29 mouse cellular contexts compared by ENCODE assay signal in the genomic region with DNA sequence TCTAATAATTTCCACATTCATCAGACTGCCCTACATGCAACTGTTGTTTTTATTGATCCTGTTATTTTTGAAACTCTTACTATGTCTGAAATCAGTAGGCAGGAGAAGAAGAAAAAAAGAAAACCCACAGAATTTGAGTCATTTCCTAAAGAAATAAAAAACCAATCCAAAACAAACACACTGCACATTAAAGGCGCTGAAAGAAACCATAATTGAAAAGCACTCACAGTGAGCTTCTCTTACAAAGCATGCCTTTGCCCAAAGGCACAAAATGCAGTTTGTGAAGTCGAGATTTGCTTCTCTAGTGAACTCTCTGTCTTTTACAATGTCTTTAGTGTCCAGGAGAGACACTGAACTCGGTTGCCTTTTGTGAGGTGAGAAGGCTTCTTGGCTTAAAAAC. TPM values are rescaled to one million over a fixed set of nuclear protein-coding genes. Genes with fewer than 3 reads are reported as not detected.
DNase-seq lines count a peak whose midpoint lies in the region; ATAC-seq lines count a peak whose summit lies in the region.
"Had no signal": no experiment of that assay in that cellular context is flagged by ENCODE, and none has a peak within 500 bp of the region (broad histone marks: within the 10 kb centered on the region; RNA-seq: fewer than 3 reads in every experiment).

No protein-coding gene starts in this region.

- no peaks in the 10 kb centered on the region for H3K27me3 ChIP-seq in heart, embryonic 15.5 days
- no peaks in the 10 kb centered on the region for H3K27me3 ChIP-seq in liver, embryonic 12.5 days (replicated peaks)
- H3K27me3 ChIP-seq in limb, embryonic 15.5 days = no peaks in the 10 kb centered on the region
- H3K27me3 ChIP-seq: embryonic facial prominence, embryonic 15.5 days; hindbrain, embryonic 15.5 days; limb, embryonic 12.5 days; midbrain, embryonic 15.5 days; Patski; stomach, embryonic 15.5 days had no signal

- no peak for DNase-seq in heart, postnatal 10 days
- DNase-seq in liver (no peak), NIH3T3 (ENCODE audit: low read depth) (peak; percentile 59)
- no peak for DNase-seq in urinary bladder, postnatal 4 days (ENCODE audit: low spot score in 2 of 2)
- DNase-seq: adrenal gland, adult 8-10 months; cerebellum, adult 9-10 months; heart, adult 18-20 months; heart, postnatal 36 days; kidney, postnatal 4 days; layer of hippocampus, adult 9-11 months; lung, adult 2 months; right cerebral cortex, postnatal 25 days had no signal

- no peak overlapping the region for H3K4me2 ChIP-seq in heart, embryonic 15.5 days
- H3K4me2 ChIP-seq in liver, embryonic 12.5 days = no peak overlapping the region
- no peak overlapping the region for H3K4me2 ChIP-seq in limb, embryonic 15.5 days
- H3K4me2 ChIP-seq: embryonic facial prominence, embryonic 15.5 days; hindbrain, embryonic 15.5 days; limb, embryonic 12.5 days; midbrain, embryonic 15.5 days; stomach, embryonic 15.5 days had no signal

- 47% methylated on average over 3 of the region's 3 CpGs for WGBS in heart, embryonic 15.5 days
- 65% methylated on average over 3 of the region's 3 CpGs for WGBS in liver, embryonic 12.5 days (ENCODE audit: insufficient replicate concordance)
- WGBS in limb, embryonic 15.5 days = 32% methylated on average over 3 of the region's 3 CpGs

- intact Hi-C loops in heart, postnatal 10 days (cut with DNase I) = no loop called here

- no peak overlapping the region for H3K9ac ChIP-seq in heart, embryonic 15.5 days
- no peak overlapping the region for H3K9ac ChIP-seq in liver, embryonic 12.5 days
- no peak overlapping the region for H3K9ac ChIP-seq in limb, embryonic 15.5 days
- H3K9ac ChIP-seq: embryonic facial prominence, embryonic 15.5 days; hindbrain, embryonic 15.5 days; limb, embryonic 12.5 days; midbrain, embryonic 15.5 days; stomach, embryonic 15.5 days had no signal

- H3K36me3 ChIP-seq in heart, embryonic 15.5 days = no peaks in the 10 kb centered on the region
- H3K36me3 ChIP-seq in liver, embryonic 12.5 days = no peaks in the 10 kb centered on the region
- no peaks in the 10 kb centered on the region for H3K36me3 ChIP-seq in limb, embryonic 15.5 days
- H3K36me3 ChIP-seq: embryonic facial prominence, embryonic 15.5 days; hindbrain, embryonic 15.5 days; limb, embryonic 12.5 days; midbrain, embryonic 15.5 days; stomach, embryonic 15.5 days had no signal

- ATAC-seq in heart, embryonic 15.5 days (replicated peaks; ENCODE audit: insufficient number of reproducible peaks, insufficient read depth, low FRiP score, low read depth) = no peak
- ATAC-seq in liver, embryonic 12.5 days = no peak
- ATAC-seq in limb, embryonic 15.5 days (ENCODE audit: insufficient number of reproducible peaks, low FRiP score, low TSS enrichment, low read depth) = no peak
- ATAC-seq: intestine, embryonic 16.5 days; midbrain, embryonic 15.5 days; Patski had no signal

- peaks cover 10% of the 10 kb centered on the region for H3K4me1 ChIP-seq in heart, embryonic 15.5 days (replicated peaks)
- H3K4me1 ChIP-seq in liver, embryonic 12.5 days = peaks cover 26% of the 10 kb centered on the region
- H3K4me1 ChIP-seq in limb, embryonic 15.5 days = peaks cover 6% of the 10 kb centered on the region; the same call in 1 of the 2 replicates
- H3K4me1 ChIP-seq: hindbrain, embryonic 15.5 days; limb, embryonic 12.5 days; megakaryocyte, embryonic 14.5 days; midbrain, embryonic 15.5 days; stomach, embryonic 15.5 days had no signal

- peak overlapping the region; percentile 40; the same call in 1 of the 2 replicates for H3K27ac ChIP-seq in heart, embryonic 15.5 days
- 0 out of 2 replicates have a peak overlapping the region, but pooled peaks have one; percentile 39 for H3K27ac ChIP-seq in liver, embryonic 12.5 days
- peak overlapping the region; percentile 73 for H3K27ac ChIP-seq in limb, embryonic 15.5 days
- H3K27ac ChIP-seq: embryonic facial prominence, embryonic 15.5 days; hindbrain, embryonic 15.5 days; left cerebral cortex, adult 2 months; limb, embryonic 12.5 days; midbrain, embryonic 15.5 days; stomach, embryonic 15.5 days had no signal

- H3K4me3 ChIP-seq in heart, embryonic 15.5 days = no peak overlapping the region
- H3K4me3 ChIP-seq in liver, embryonic 12.5 days = no peak overlapping the region
- H3K4me3 ChIP-seq in limb, embryonic 15.5 days = no peak overlapping the region
- H3K4me3 ChIP-seq: embryonic facial prominence, embryonic 15.5 days; hindbrain, embryonic 15.5 days; left cerebral cortex, adult 2 months; limb, embryonic 12.5 days; megakaryocyte, embryonic 14.5 days; midbrain, embryonic 15.5 days; stomach, embryonic 15.5 days had no signal

- no peaks in the 10 kb centered on the region for H3K9me3 ChIP-seq in heart, embryonic 15.5 days (replicated peaks)
- H3K9me3 ChIP-seq in liver, embryonic 12.5 days (replicated peaks) = no peaks in the 10 kb centered on the region
- no peaks in the 10 kb centered on the region for H3K9me3 ChIP-seq in limb, embryonic 15.5 days
- H3K9me3 ChIP-seq: embryonic facial prominence, embryonic 15.5 days; hindbrain, embryonic 15.5 days; limb, embryonic 12.5 days; megakaryocyte, embryonic 14.5 days; midbrain, embryonic 15.5 days; stomach, embryonic 15.5 days had no signal

RNA-seq across cellular contexts. Expression of gene Agfg1, which starts 30.7 kb away (rescaled TPM):
- polyA plus RNA-seq in heart, embryonic 15.5 days (2015; fragmentation: Nextera tagmentation; extraction: Ambion mirVana) = 25.4 and 30.8 TPM in 2 replicates
- 10 to 100 TPM; 39.9 to 43.2 TPM for total RNA-seq in heart, postnatal 10 days (2021)
- 76.7 and 78.3 TPM in 2 replicates for polyA plus RNA-seq in liver, embryonic 12.5 days (2016; fragmentation: Nextera tagmentation; extraction: Ambion mirVana)
- polyA plus RNA-seq in limb, embryonic 15.5 days (2015; fragmentation: Nextera tagmentation; extraction: Ambion mirVana) = 19.3 and 25.7 TPM in 2 replicates

RNA-seq across cellular contexts. Expression of gene Gm47791, which starts 37.5 kb away (rescaled TPM):
- polyA plus RNA-seq in heart, embryonic 15.5 days (2015; fragmentation: Nextera tagmentation; extraction: Ambion mirVana) = not detected in 2 replicates
- not detected for total RNA-seq in heart, postnatal 10 days (2021)
- polyA plus RNA-seq in liver, embryonic 12.5 days (2016; fragmentation: Nextera tagmentation; extraction: Ambion mirVana) = not detected in 2 replicates
- polyA plus RNA-seq in limb, embryonic 15.5 days (2015; fragmentation: Nextera tagmentation; extraction: Ambion mirVana) = not detected in 2 replicates
- total RNA-seq: adrenal gland, adult 8-10 months; gastrocnemius, adult 8-10 months; heart, adult 18-20 months; heart, postnatal 36 days; left cerebral cortex, adult 2 months had no signal
- polyA plus RNA-seq: cortical plate, adult 2 months; forebrain, embryonic 11.5 days; hindbrain, embryonic 15.5 days; intestine, embryonic 16.5 days; limb, embryonic 12.5 days; lung, adult 2 months; midbrain, embryonic 15.5 days; Patski; stomach, embryonic 15.5 days; thymus, postnatal 0 days; urinary bladder, adult 2 months had no signal

RNA-seq across cellular contexts. Expression of gene Tm4sf20, which starts 40.3 kb away (rescaled TPM):
- polyA plus RNA-seq in heart, embryonic 15.5 days (2015; fragmentation: Nextera tagmentation; extraction: Ambion mirVana) = not detected in 2 replicates
- not detected for total RNA-seq in heart, postnatal 10 days (2021)
- not detected in 2 replicates for polyA plus RNA-seq in liver, embryonic 12.5 days (2016; fragmentation: Nextera tagmentation; extraction: Ambion mirVana)
- polyA plus RNA-seq in limb, embryonic 15.5 days (2015; fragmentation: Nextera tagmentation; extraction: Ambion mirVana) = 0.11 TPM in 1 of 2 replicates, not detected in the other
- total RNA-seq: adrenal gland, adult 8-10 months; gastrocnemius, adult 8-10 months; heart, adult 18-20 months; heart, postnatal 36 days; left cerebral cortex, adult 2 months had no signal
- polyA plus RNA-seq: cortical plate, adult 2 months; hindbrain, embryonic 15.5 days; lung, adult 2 months had no signal
